Mouse (Mus musculus) layer of hippocampus, adult 11-12 months (tissue): ENCODE results near the gene Grin2b.
"Not testable (repeated sequence)": the region's sequence is repeated elsewhere in the genome, so short reads cannot be mapped to it uniquely, and the experiment has no call there.

ENCODE experiments used
- DNase-seq: peaks from one replicate; pipeline ENCODE4 v3.0.0; 2022; ENCODE audit warnings: low spot score

Grin2b gene

GRCm38 (mm10) chr6:135799949-135800348, 373.4 kb downstream of the Grin2b start:
- DNase-seq = no peak

GRCm38 (mm10) chr6:135798202-135798992, 374.9 kb downstream of the Grin2b start:
- DNase-seq = no peak

- no peak for DNase-seq
These were observed 375.8 kb downstream of the Grin2b start for GRCm38 (mm10) chr6:135797371-135798033.

- no peak for DNase-seq
These were observed 376.4 kb downstream of the Grin2b start for GRCm38 (mm10) chr6:135796911-135797310.

- no peak for DNase-seq
These were observed 381.9 kb downstream of the Grin2b start for GRCm38 (mm10) chr6:135791412-135791811.

GRCm38 (mm10) chr6:135789603-135790170, 383.6 kb downstream of the Grin2b start:
- DNase-seq = no peak

- DNase-seq = no peak
These were observed 398.6 kb downstream of the Grin2b start for GRCm38 (mm10) chr6:135774670-135775069.

GRCm38 (mm10) chr6:135767572-135767971, 405.7 kb downstream of the Grin2b start:
- no peak for DNase-seq

- no peak for DNase-seq
These were observed 414.6 kb downstream of the Grin2b start for GRCm38 (mm10) chr6:135758735-135759134.

- no peak for DNase-seq
These were observed 417.2 kb downstream of the Grin2b start for GRCm38 (mm10) chr6:135756075-135756474.

GRCm38 (mm10) chr6:135748412-135749076, 424.8 kb downstream of the Grin2b start:
- DNase-seq = no peak

GRCm38 (mm10) chr6:135745606-135746005, 427.7 kb downstream of the Grin2b start:
- DNase-seq = no peak

- no peak for DNase-seq
These were observed 439.0 kb downstream of the Grin2b start for GRCm38 (mm10) chr6:135734227-135734732.

- DNase-seq = no peak
These were observed 446.2 kb downstream of the Grin2b start for GRCm38 (mm10) chr6:135727106-135727505.

- no peak for DNase-seq
These were observed 451.6 kb downstream of the Grin2b start for GRCm38 (mm10) chr6:135721706-135722105.

GRCm38 (mm10) chr6:135714906-135715305, 458.4 kb downstream of the Grin2b start:
- DNase-seq = no peak

- no peak for DNase-seq
These were observed 459.1 kb downstream of the Grin2b start for GRCm38 (mm10) chr6:135714236-135714635.

- DNase-seq = no peak
These were observed 459.6 kb downstream of the Grin2b start for GRCm38 (mm10) chr6:135713716-135714115.

- DNase-seq = not testable (repeated sequence)
These were observed 466.3 kb downstream of the Grin2b start for GRCm38 (mm10) chr6:135706850-135707522.

- no peak for DNase-seq
These were observed 469.7 kb downstream of the Grin2b start for GRCm38 (mm10) chr6:135703655-135704054.

GRCm38 (mm10) chr6:135701361-135701760, 471.9 kb downstream of the Grin2b start:
- DNase-seq = no peak
